Mouse (Mus musculus) thymus, adult 2 months (tissue): ENCODE data around the gene Aars.

ENCODE experiments used
- CTCF ChIP-seq: fragments of 200-500 bp; IDR thresholded peaks from 2 replicates; pipeline ENCODE4 v1.5.1; 2012; ENCODE audit warnings: mild to moderate bottlenecking, control low read depth, low read length, moderate library complexity, borderline replicate concordance; ENCODE audit not compliant: control insufficient read depth, poor library complexity, insufficient read depth; ENCODE audit errors: extremely low read depth
- POLR2A ChIP-seq: fragments of 200-500 bp; IDR thresholded peaks from 2 replicates; pipeline ENCODE4 v1.6.1; 2012; ENCODE audit warnings: mild to moderate bottlenecking, low read length, control low read depth, moderate library complexity; ENCODE audit not compliant: control insufficient read depth, poor library complexity, insufficient read depth; ENCODE audit errors: extremely low read depth

DNA sequence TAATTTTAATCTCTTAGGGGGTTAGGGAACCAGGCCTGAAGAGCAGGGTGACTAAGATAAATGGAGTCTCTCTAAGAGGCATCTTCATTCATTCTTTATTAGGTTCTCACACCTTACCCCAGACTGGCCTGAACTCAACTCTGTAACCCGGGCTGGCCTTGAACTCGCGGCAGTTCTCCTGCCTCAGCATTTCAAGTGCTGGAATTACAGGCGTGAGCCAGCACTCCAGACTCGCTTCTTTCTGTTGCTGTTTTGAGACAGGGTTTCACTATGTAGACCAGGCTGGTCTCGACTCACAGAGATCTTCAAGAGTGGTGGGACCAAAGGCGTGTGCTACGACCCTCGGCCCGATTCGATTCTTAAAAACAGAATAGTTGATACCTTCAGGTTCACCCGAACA lies 1.3 kb downstream of the Aars start:
- TF ChIP-seq POLR2A (no peak), CTCF (no peak)
